Mouse (Mus musculus): ENCODE results near the gene Trmt13. TPM values are rescaled to one million over a fixed set of nuclear protein-coding genes. Genes with fewer than 3 reads are reported as not detected.
A peak's percentile ranks its signal among the peaks of the same experiment; 100 is the strongest.

Trmt13 gene
- total RNA-seq (2014; rRNA removed) (6.4 and 7.0 TPM in 2 replicates), polyA plus RNA-seq (2012; rRNA removed) (1.5 and 3.0 TPM in 2 replicates)

GRCm38 (mm10) chr3:116614295-116614892 is at the start of gene Trmt13:
Trmt13 (minus strand) TSS chr3:116614587.
- Histone ChIP-seq H3K4me3 (ENCODE audit: insufficient read depth, low read depth, low read length) (no peak within 1 kb of the TSS), H3K79me2 (ENCODE audit: control insufficient read depth, insufficient read depth, low read length) (no peaks in the 10 kb centered on the region), H3K4me1 (ENCODE audit: control insufficient read depth, insufficient read depth, low read length) (peaks cover 5% of the 10 kb centered on the region; the same call in 1 of the 2 replicates), H3K27ac (replicated peaks; ENCODE audit: insufficient read depth, low read depth, low read length) (peak within 1 kb of the TSS; percentile 56), H3K9ac (ENCODE audit: low read depth, low read length) (no peak within 1 kb of the TSS), H3K27me3 (ENCODE audit: control insufficient read depth, insufficient read depth, low read length) (no peaks in the 10 kb centered on the region), H3K36me3 (ENCODE audit: control insufficient read depth, insufficient read depth, low read length) (no peaks in the 10 kb centered on the region)
- 17% methylated on average over 10 of the region's 10 CpGs for WGBS
- no peak for TF ChIP-seq POLR2A (IDR thresholded peaks at IDR 0.05; ENCODE audit: extremely low read depth, insufficient read depth, low read length)
- peak; percentile 99 for DNase-seq (ENCODE audit: extremely low read depth, low read depth, low spot score)

- H3K4me1 ChIP-seq (ENCODE audit: control insufficient read depth, insufficient read depth, low read length) = peaks cover 21% of the 10 kb centered on the region
- WGBS = under 1% methylated on average over 39 of the region's 39 CpGs
- H3K36me3 ChIP-seq (ENCODE audit: control insufficient read depth, insufficient read depth, low read length) = peaks cover 3% of the 10 kb centered on the region
- peak within 1 kb of the TSS; percentile 74 for H3K4me3 ChIP-seq (ENCODE audit: insufficient read depth, low read depth, low read length)
- H3K9ac ChIP-seq (ENCODE audit: low read depth, low read length) = peak within 1 kb of the TSS; percentile 92
- DNase-seq (ENCODE audit: extremely low read depth, low read depth, low spot score) = peak; percentile 81
- peak within 1 kb of the TSS; percentile 70 for H3K27ac ChIP-seq (replicated peaks; ENCODE audit: insufficient read depth, low read depth, low read length)
- TF ChIP-seq POLR2A (IDR thresholded peaks at IDR 0.05; ENCODE audit: extremely low read depth, insufficient read depth, low read length) (peak; percentile 91), CTCF (IDR thresholded peaks at IDR 0.05; ENCODE audit: low read depth, low read length) (no peak)
- no peaks in the 10 kb centered on the region for H3K27me3 ChIP-seq (ENCODE audit: control insufficient read depth, insufficient read depth, low read length)
- peaks cover 21% of the 10 kb centered on the region; the same call in 1 of the 2 replicates for H3K79me2 ChIP-seq (ENCODE audit: control insufficient read depth, insufficient read depth, low read length)
These were observed 48.1 kb upstream of the Trmt13 start, which contains the start of gene Mfsd14a for GRCm38 (mm10) chr3:116662463-116662863. Mfsd14a (minus strand) TSS chr3:116662677.

- peaks cover under 1% of the 10 kb centered on the region; the same call in 1 of the 2 replicates for H3K36me3 ChIP-seq (ENCODE audit: control insufficient read depth, insufficient read depth, low read length)
- peaks cover 25% of the 10 kb centered on the region; the same call in 1 of the 2 replicates for H3K79me2 ChIP-seq (ENCODE audit: control insufficient read depth, insufficient read depth, low read length)
- peak overlapping the region; percentile 74 for H3K4me3 ChIP-seq (ENCODE audit: insufficient read depth, low read depth, low read length)
- TF ChIP-seq POLR2A (IDR thresholded peaks at IDR 0.05; ENCODE audit: extremely low read depth, insufficient read depth, low read length) (no peak), CTCF (IDR thresholded peaks at IDR 0.05; ENCODE audit: low read depth, low read length) (no peak)
- under 1% methylated on average over 66 of the region's 68 CpGs for WGBS
- no peaks in the 10 kb centered on the region for H3K27me3 ChIP-seq (ENCODE audit: control insufficient read depth, insufficient read depth, low read length)
- no peak for DNase-seq (ENCODE audit: extremely low read depth, low read depth, low spot score)
- H3K4me1 ChIP-seq (ENCODE audit: control insufficient read depth, insufficient read depth, low read length) = peaks cover 22% of the 10 kb centered on the region
- H3K27ac ChIP-seq (replicated peaks; ENCODE audit: insufficient read depth, low read depth, low read length) = peak overlapping the region; percentile 70
- peak overlapping the region; percentile 92 for H3K9ac ChIP-seq (ENCODE audit: low read depth, low read length)
These were observed 47.6 kb upstream of the Trmt13 start for GRCm38 (mm10) chr3:116661870-116662414.

GRCm38 (mm10) chr3:116661288-116661869 is 47.0 kb upstream of the Trmt13 start:
- Histone ChIP-seq H3K4me3 (ENCODE audit: insufficient read depth, low read depth, low read length) (peak overlapping the region; percentile 74), H3K4me1 (ENCODE audit: control insufficient read depth, insufficient read depth, low read length) (peaks cover 22% of the 10 kb centered on the region), H3K27me3 (ENCODE audit: control insufficient read depth, insufficient read depth, low read length) (no peaks in the 10 kb centered on the region), H3K36me3 (ENCODE audit: control insufficient read depth, insufficient read depth, low read length) (no peaks in the 10 kb centered on the region), H3K27ac (replicated peaks; ENCODE audit: insufficient read depth, low read depth, low read length) (peak overlapping the region; percentile 70), H3K79me2 (ENCODE audit: control insufficient read depth, insufficient read depth, low read length) (peaks cover 28% of the 10 kb centered on the region; the same call in 1 of the 2 replicates), H3K9ac (ENCODE audit: low read depth, low read length) (peak overlapping the region; percentile 92)
- peak; percentile 52 for DNase-seq (ENCODE audit: extremely low read depth, low read depth, low spot score)
- 3% methylated on average over 16 of the region's 16 CpGs for WGBS
- TF ChIP-seq POLR2A (IDR thresholded peaks at IDR 0.05; ENCODE audit: extremely low read depth, insufficient read depth, low read length) (no peak), CTCF (IDR thresholded peaks at IDR 0.05; ENCODE audit: low read depth, low read length) (no peak)

- Histone ChIP-seq H3K79me2 (ENCODE audit: control insufficient read depth, insufficient read depth, low read length) (peaks cover 34% of the 10 kb centered on the region; the same call in 1 of the 2 replicates), H3K4me1 (ENCODE audit: control insufficient read depth, insufficient read depth, low read length) (peaks cover 22% of the 10 kb centered on the region), H3K9ac (ENCODE audit: low read depth, low read length) (no peak overlapping the region), H3K27ac (replicated peaks; ENCODE audit: insufficient read depth, low read depth, low read length) (no peak overlapping the region), H3K36me3 (ENCODE audit: control insufficient read depth, insufficient read depth, low read length) (no peaks in the 10 kb centered on the region), H3K4me3 (ENCODE audit: insufficient read depth, low read depth, low read length) (no peak overlapping the region), H3K27me3 (ENCODE audit: control insufficient read depth, insufficient read depth, low read length) (no peaks in the 10 kb centered on the region)
- no peak for TF ChIP-seq CTCF (IDR thresholded peaks at IDR 0.05; ENCODE audit: low read depth, low read length)
- no peak for TF ChIP-seq POLR2A (IDR thresholded peaks at IDR 0.05; ENCODE audit: extremely low read depth, insufficient read depth, low read length)
- DNase-seq (ENCODE audit: extremely low read depth, low read depth, low spot score) = no peak
- WGBS = 77% methylated on average over 13 of the region's 13 CpGs
These were observed 45.6 kb upstream of the Trmt13 start for GRCm38 (mm10) chr3:116659856-116660430.
